Mouse (Mus musculus) liver, embryonic 14.5 days (tissue): Measurements from ENCODE around the gene Slc38a6.

Experiments used
- CTCF ChIP-seq: IDR thresholded peaks from 2 replicates; pipeline ENCODE4 v1.5.1; 2016; ENCODE audit warnings: antibody characterized with exemption, low read depth, control low read depth
- EP300 ChIP-seq: IDR thresholded peaks from 2 replicates; pipeline ENCODE4 v1.6.1; 2016; ENCODE audit warnings: antibody characterized with exemption, low read depth

DNA sequence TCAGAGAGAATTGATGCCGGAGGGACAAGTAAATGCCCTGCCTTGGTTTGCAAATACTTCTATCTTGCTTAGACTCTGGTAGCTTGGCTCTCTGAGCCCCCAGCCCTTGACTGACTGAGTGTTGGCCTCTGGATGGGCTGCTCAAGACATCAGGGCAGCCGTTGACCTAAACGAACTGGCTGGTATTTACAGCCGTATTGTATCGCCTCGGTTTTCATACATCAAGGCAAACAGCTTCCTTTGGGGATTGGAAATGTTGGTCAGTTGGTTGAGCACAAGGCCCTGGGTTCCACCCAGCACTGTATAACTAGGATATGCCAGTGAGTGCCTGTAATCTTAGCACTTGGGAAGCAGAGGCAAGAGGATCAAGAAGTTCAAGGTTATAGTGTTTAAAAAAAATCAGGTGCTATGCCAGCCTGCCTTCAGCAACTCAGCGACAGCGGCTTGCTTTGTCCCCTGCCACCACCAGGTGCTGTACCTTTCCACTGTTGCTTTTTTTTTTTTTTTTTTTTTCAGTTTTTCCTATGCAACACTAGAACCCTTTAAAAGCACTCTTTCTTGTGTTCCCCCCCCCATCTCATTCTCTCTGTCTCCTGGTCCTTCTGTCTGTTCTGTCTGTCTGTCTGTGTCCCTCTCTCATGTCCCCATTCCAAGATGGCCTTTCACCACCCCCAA lies 94.2 kb downstream of the Slc38a6 start:
- TF ChIP-seq EP300 (no peak), CTCF (no peak)
